Mouse (Mus musculus) telencephalon, adult 2 months (tissue): ENCODE measurements around the gene Scgb2b17.
"Not testable (repeated sequence)": the region's sequence is repeated elsewhere in the genome, so short reads cannot be mapped to it uniquely, and the experiment has no call there.

ENCODE experiments used
- DNase-seq: peaks from one replicate; pipeline ENCODE4 v3.0.0-alpha.2; 2011; ENCODE audit warnings: low read depth, low spot score

Scgb2b17 gene

GRCm38 (mm10) chr7:33056461-33056860, at the start of gene Scgb2b17:
Gene Scgb2b17, minus strand, starts transcription at chr7:33056561.
- not testable (repeated sequence) for DNase-seq

GRCm38 (mm10) chr7:33063149-33063548, 6.8 kb upstream of the Scgb2b17 start, which contains the start of gene Scgb1b17:
Gene Scgb1b17, plus strand, starts transcription at chr7:33063449.
- not testable (repeated sequence) for DNase-seq
